Mouse (Mus musculus) embryonic facial prominence, embryonic 15.5 days (tissue): Measurements from ENCODE around the gene Copa. TPM values are rescaled to one million over a fixed set of nuclear protein-coding genes. Genes with fewer than 3 reads are reported as not detected.

Source experiments
- ATAC-seq: fragments of 200-750 bp; cut with Nextera tagmentation; 2 replicates; pipeline ENCODE4 v1.8.0; 2017; ENCODE audit warnings: low read depth, moderate TSS enrichment; ENCODE audit not compliant: insufficient number of reproducible peaks, low FRiP score, low TSS enrichment
- H3K27ac ChIP-seq: fragments of 300-500 bp; sonication (generic); replicated peaks from 2 replicates; pipeline ENCODE4 v1.5.1; 2015; ENCODE audit warnings: mild to moderate bottlenecking, inconsistent platforms
- H3K27me3 ChIP-seq: fragments of 300-500 bp; sonication (generic); 2 replicates; pipeline ENCODE4 v1.6.1; 2015; ENCODE audit warnings: inconsistent platforms
- H3K36me3 ChIP-seq: fragments of 300-500 bp; sonication (generic); 2 replicates; pipeline ENCODE4 v1.6.1; 2015; ENCODE audit warnings: mild to moderate bottlenecking, inconsistent platforms
- H3K4me1 ChIP-seq: fragments of 300-500 bp; sonication (generic); 2 replicates; pipeline ENCODE4 v1.6.1; 2015; ENCODE audit warnings: inconsistent platforms
- H3K4me2 ChIP-seq: fragments of 300-500 bp; sonication (generic); replicated peaks from 2 replicates; pipeline ENCODE4 v1.6.1; 2015; ENCODE audit warnings: mild to moderate bottlenecking, inconsistent platforms
- H3K4me3 ChIP-seq: fragments of 300-500 bp; sonication (generic); replicated peaks from 2 replicates; pipeline ENCODE4 v1.5.1; 2015; ENCODE audit warnings: mild to moderate bottlenecking, inconsistent platforms
- H3K9ac ChIP-seq: fragments of 300-500 bp; sonication (generic); 2 replicates; pipeline ENCODE4 v1.6.1; 2015; ENCODE audit warnings: inconsistent platforms
- H3K9me3 ChIP-seq: fragments of 300-500 bp; sonication (generic); replicated peaks from 2 replicates; pipeline ENCODE4 v1.6.1; 2016; ENCODE audit warnings: inconsistent platforms
- WGBS: fragments of 180-500 bp; shearing (Covaris S2); methylation state at CpG from one replicate; pipeline ENCODE4 v1.1.7; 2015; 5-methylcytosine and 5-hydroxymethylcytosine counted together
- polyA plus RNA-seq: library from polyadenylated mRNA; unstranded; fragments of >200 nt; fragmentation: Nextera tagmentation; extraction: Ambion mirVana; gene quantifications from 2 replicates; pipeline ENCODE4 v1.2.1, GENCODE M21; 2015

The Copa gene
- polyA plus RNA-seq, 1 experiment from 2014 or later: 235 TPM

DNA sequence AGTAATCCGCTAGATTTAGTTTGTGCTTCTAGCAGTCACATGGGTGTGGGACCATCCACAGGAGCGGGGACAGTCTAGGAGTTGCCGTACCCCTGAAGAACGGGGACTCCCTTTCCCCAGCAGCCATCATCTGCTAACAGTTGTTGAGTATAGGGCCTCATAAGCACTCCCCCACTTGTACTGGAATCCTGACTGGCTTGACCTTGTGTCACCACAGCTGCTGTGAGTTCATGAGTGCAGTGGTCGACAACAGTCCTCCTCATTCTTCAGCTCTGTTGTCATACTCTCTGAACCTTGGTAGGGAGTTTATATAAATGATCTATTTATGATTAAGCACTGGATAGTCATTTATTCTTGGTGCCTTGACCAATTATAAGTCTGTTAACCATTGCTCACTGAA, 87.5 kb downstream of the Copa start:
- Histone ChIP-seq H3K9me3 (no peaks in the 10 kb centered on the region), H3K4me2 (no peak overlapping the region), H3K4me1 (no peaks in the 10 kb centered on the region), H3K36me3 (peaks cover 88% of the 10 kb centered on the region), H3K27ac (no peak overlapping the region), H3K4me3 (no peak overlapping the region), H3K27me3 (no peaks in the 10 kb centered on the region), H3K9ac (no peak overlapping the region)
- ATAC-seq: no peak
- WGBS: 95% methylated on average over 5 of the region's 5 CpGs

Other genes with a start within 250 kb of the Copa start
- gene Cd84, start 242.8 kb upstream of the Copa start, polyA plus RNA-seq: 2.1 and 2.5 TPM in 2 replicates
- gene Gm10521, start 186.9 kb upstream of the Copa start, polyA plus RNA-seq: not detected in 2 replicates
- 0.72 TPM in 1 of 2 replicates, not detected in the other for gene Slamf6, start 165.0 kb upstream of the Copa start, polyA plus RNA-seq
- 20.1 and 22.7 TPM in 2 replicates for gene Vangl2, start 54.1 kb upstream of the Copa start, polyA plus RNA-seq
- 2.1 and 2.7 TPM in 2 replicates for gene Nhlh1, start 25.0 kb upstream of the Copa start, polyA plus RNA-seq
- gene Ncstn, start 266 bp downstream of the Copa start, polyA plus RNA-seq: 117 and 121 TPM in 2 replicates
- 138 and 139 TPM in 2 replicates for gene Pex19, start 44.2 kb downstream of the Copa start, polyA plus RNA-seq
- gene Dcaf8, start 65.6 kb downstream of the Copa start, polyA plus RNA-seq: 135 and 140 TPM in 2 replicates
- gene Pea15a, start 124.3 kb downstream of the Copa start, polyA plus RNA-seq: 122 and 131 TPM in 2 replicates
- 18.9 and 24.6 TPM in 2 replicates for gene Casq1, start 137.3 kb downstream of the Copa start, polyA plus RNA-seq
- not detected in 2 replicates for gene Atp1a4, start 175.9 kb downstream of the Copa start, polyA plus RNA-seq
- 71.9 and 73.4 TPM in 2 replicates for gene Igsf8, start 179.1 kb downstream of the Copa start, polyA plus RNA-seq
- gene Atp1a2, start 215.5 kb downstream of the Copa start, polyA plus RNA-seq: 4.7 and 5.6 TPM in 2 replicates
- gene Kcnj9, start 246.8 kb downstream of the Copa start, polyA plus RNA-seq: 0.14 and 0.28 TPM in 2 replicates